Mouse (Mus musculus) duodenum, adult 2 months (tissue): ENCODE results near the gene Dppa1. TPM values are rescaled to one million over a fixed set of nuclear protein-coding genes. Genes with fewer than 3 reads are reported as not detected.

ENCODE experiments used
- polyA plus RNA-seq: library from polyadenylated mRNA; depleted of rRNA; stranded (reverse); fragments of >200 nt; gene quantifications from 2 replicates; pipeline ENCODE4 v1.2.3, GENCODE M21; 2012; ENCODE audit warnings: low replicate concordance; rRNA removed

Dppa1 gene
- polyA plus RNA-seq: not detected in 2 replicates

DNA sequence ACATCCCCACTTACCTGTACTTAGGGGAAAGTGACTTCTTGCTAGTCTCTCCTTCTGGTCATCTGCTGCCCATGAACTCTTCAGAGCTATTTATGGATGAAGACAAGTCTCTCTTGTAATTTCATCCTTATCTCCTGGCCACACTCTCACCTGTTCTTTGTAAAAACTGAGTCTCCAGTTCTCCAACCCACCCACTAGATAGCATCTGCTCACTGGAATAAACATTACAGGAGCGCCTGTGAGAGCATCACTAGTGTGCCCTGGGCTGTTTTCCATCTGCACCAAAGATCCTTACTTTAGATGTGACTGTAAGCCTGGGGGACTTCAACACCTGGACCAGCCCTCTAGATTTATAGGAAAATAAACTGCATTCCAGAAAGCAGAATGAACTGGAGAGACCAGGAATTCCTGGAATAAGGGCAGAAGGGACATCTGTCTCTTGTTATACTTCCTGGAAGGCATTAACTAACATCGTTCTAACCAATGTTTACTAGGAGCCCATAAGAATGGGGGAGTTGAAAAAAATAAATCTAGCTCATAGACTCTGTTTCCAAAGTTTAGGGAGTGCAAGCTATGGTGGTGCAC, at the start of gene Dppa1:
Gene Dppa1 (minus strand): TSS at position 51 of the 585 bp plus-strand sequence.

DNA sequence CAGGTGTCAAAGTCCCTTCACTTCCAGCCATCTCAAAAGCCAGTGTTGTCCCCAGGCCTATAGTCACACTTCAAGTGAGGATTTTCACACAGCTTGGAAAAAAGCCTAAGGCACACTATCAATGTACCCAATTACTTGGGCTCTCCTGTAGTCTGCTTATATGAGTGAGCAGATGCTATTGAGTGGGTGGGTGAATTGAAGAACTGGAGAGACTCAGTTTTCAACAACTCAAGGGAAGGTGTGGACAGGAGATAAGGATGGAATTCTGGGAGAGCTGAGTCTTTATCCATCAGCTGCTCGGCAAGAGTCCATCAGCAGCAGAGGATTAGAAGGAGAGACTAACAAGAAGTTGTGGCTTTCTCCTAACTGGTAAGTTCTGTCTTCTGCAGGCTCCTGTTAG, 57.7 kb downstream of the Dppa1 start, which contains the start of gene BC053393:
Gene BC053393 (plus strand): TSS at position 210 of the 400 bp plus-strand sequence.

Other genes starting within 250 kb of the Dppa1 start
- gene Itk, start 239.7 kb downstream of the Dppa1 start, polyA plus RNA-seq: 0.25 and 0.52 TPM in 2 replicates
- gene Fam71b, start 232.7 kb downstream of the Dppa1 start, polyA plus RNA-seq: 0.04 and 0.13 TPM in 2 replicates
- 14.4 and 15.5 TPM in 2 replicates for gene Med7, start 192.3 kb downstream of the Dppa1 start, polyA plus RNA-seq
- gene Havcr2, start 174.3 kb downstream of the Dppa1 start, polyA plus RNA-seq: 0.13 and 0.21 TPM in 2 replicates
- not detected in 2 replicates for gene Gm12169, start 105.0 kb downstream of the Dppa1 start, polyA plus RNA-seq
- not detected in 2 replicates for gene BC053393, start 57.7 kb downstream of the Dppa1 start, polyA plus RNA-seq
- 1.6 TPM in 1 of 2 replicates, not detected in the other for gene Timd2, start 77.8 kb upstream of the Dppa1 start, polyA plus RNA-seq
- gene Havcr1, start 105.8 kb upstream of the Dppa1 start, polyA plus RNA-seq: not detected in 2 replicates
- 0.16 and 0.44 TPM in 2 replicates for gene Timd4, start 181.5 kb upstream of the Dppa1 start, polyA plus RNA-seq